Mouse (Mus musculus) fibroblast of lung, adult 2 months (primary cell): ENCODE results near the gene Stac.

ENCODE experiments used
- DNase-seq: peaks from one replicate; pipeline ENCODE4 v3.0.0-alpha.2; 2011; ENCODE audit warnings: low read depth

Stac gene

DNA sequence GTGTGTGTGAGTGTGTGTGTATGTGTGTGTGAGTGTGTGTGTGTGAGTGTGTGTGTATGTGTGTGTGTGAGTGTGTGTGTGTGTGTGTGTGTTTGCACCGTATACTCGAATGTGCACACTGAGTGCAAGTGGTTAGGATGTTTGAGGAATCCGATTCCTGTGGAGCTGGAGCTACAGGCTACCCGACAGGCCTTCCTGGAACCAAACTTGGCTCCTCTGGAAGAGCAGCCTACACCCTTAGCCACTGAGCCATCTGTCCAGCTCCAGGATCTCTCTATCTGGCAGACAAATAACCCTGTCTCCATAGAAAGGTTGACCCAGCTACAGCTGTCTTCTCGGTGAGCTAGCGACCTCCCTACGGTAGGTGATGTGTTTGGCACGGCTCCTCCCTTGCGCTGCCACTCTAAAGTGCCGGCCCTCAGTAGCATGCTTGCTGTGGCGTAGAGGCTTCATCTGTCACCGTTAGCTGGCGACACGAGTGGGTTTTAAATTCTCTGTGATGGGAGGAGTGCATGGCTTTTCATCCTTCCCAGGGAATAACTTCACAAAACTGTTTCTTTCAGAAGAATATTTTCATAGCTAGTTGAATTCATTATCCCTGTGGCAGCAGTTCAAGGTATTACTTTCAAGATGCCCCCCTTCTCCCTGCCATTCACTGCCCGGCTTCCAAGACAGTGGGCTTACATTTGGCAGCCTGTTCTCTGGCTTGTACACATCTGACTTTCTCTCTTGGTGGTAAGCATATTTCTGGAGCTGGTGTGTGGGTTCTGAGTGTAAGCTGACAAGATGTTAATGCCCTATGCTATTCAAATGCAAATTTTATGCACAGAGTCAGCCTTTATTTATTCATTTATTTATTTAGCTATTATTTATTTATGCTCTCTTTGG, 175.3 kb downstream of the Stac start:
- no peak for DNase-seq
